Mouse (Mus musculus): ENCODE measurements at regions not wholly inside any gene's neighbourhood (a gene's known extent, or its start where the extent isn't known, plus 50 kb on each side); places are given as distances from the start of the nearest gene placed in this dataset.

DNA sequence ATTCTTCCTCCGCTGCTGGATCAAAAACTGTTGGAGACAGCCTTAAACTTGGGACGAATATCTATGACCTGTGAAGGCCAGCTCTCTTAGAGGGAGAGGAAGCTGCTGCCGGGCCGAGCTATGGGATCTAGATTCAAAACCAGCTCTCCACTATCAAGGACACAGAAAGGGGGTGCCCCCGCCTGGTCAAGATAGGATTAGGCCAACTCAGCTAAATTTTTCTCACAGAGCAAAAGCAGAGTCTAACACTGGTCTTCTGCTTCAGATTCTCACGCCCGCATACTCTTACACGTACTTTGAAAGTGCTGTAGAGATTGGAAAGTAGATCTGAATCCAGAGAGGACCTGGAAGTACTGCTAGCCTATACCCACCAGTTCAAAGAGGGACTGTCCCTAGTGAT is 56.2 kb upstream of the Rbbp6 start:
- TF ChIP-seq POLR2A (IDR thresholded peaks at IDR 0.05; ENCODE audit: control insufficient read depth in 1 of 2, insufficient read depth in 1 of 2, low read depth in 1 of 2, low read length in 2 of 2, poor library complexity in 1 of 2): no peak
- no peak for TF ChIP-seq CTCF (IDR thresholded peaks at IDR 0.05 in 2 of 3, conservative IDR thresholded peaks at IDR 0.05 in 1 of 3; ENCODE audit: control insufficient read depth in 1 of 3, insufficient read depth in 1 of 3, low read depth in 2 of 3, low read length in 3 of 3, poor library complexity in 1 of 3, severe bottlenecking in 1 of 3)
- no peak for TF ChIP-seq MAFK (IDR thresholded peaks at IDR 0.05; ENCODE audit: borderline replicate concordance, low read depth, low read length)
- no peak for TF ChIP-seq GATA1 (IDR thresholded peaks at IDR 0.05; ENCODE audit: low read depth, low read length)
- TF ChIP-seq EP300 (IDR thresholded peaks at IDR 0.05; ENCODE audit: low read depth in 1 of 2, low read length in 2 of 2): no peak
- no peak for TF ChIP-seq JUND (IDR thresholded peaks at IDR 0.05; ENCODE audit: low read depth, low read length)
- no peak for TF ChIP-seq KAT2A (conservative IDR thresholded peaks at IDR 0.05; ENCODE audit: low read depth, low read length)
- TF ChIP-seq ZKSCAN1 (IDR thresholded peaks at IDR 0.05; ENCODE audit: low read depth, low read length): no peak
